Mouse (Mus musculus): Measurements from ENCODE around the gene Oxld1. TPM values are rescaled to one million over a fixed set of nuclear protein-coding genes. Genes with fewer than 3 reads are reported as not detected.
A peak's percentile ranks its signal among the peaks of the same experiment; 100 is the strongest.

Gene Oxld1
- total and polyA plus RNA-seq, 3 experiments, result 10.4 to 31.4 (median 20.3) TPM

DNA sequence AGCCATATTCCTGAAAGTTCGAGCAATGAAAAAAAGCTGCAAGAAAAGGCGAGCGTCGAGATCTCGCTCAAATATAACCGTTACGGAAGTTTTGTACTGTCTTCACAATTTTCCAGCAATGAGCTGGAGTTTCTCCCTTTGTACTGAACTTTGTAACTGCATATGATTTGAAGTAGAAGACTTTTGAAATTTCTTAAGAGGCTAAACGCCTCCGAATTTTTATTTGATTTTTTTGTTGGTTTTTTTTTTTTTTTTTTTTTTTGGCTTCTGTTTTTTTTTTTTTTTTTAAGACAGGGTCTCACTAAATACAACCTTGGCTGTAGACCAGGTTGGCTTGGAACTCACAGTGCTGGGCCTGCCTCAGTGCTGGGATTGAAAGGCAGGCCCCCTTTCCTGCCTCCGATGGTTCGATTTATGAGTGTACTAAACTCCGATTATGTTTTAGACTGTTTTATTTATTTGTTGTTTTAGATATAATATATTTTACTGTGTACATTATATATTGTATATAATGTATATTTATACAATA, 19.9 kb downstream of the Oxld1 start:
- in situ Hi-C loops (cut with MboI; ENCODE audit: low pct_ligation_motif_present, low pct_unique_long_range_greater_than_20kb, low sequenced_read_pairs), result loop anchor here (5.0 kb wide), 1 partner anchor 34 kb away; no protein-coding TSS in a partner anchor
- no peak overlapping the region for H3K4me2 ChIP-seq (ENCODE audit: insufficient read depth, low read depth, poor library complexity, severe bottlenecking)
- H3K27ac ChIP-seq (ENCODE audit: insufficient read depth, low read depth), result no peak overlapping the region
- DNase-seq (ENCODE audit: extremely low read depth), result no peak
- H3K27me3 ChIP-seq (replicated peaks), result no peaks in the 10 kb centered on the region
- H3K36me3 ChIP-seq (replicated peaks in 1 of 2; ENCODE audit: control insufficient read depth in 1 of 2, insufficient read depth in 1 of 2, low read length in 1 of 2), result peaks cover 20 to 27% of the 10 kb centered on the region in 2 experiments
- TF ChIP-seq ZMIZ1 (IDR thresholded peaks at IDR 0.05; ENCODE audit: low read depth, low read length) (no peak), POLR2AphosphoS2 (IDR thresholded peaks at IDR 0.05; ENCODE audit: low read depth, low read length) (no peak), PAX5 (IDR thresholded peaks at IDR 0.05; ENCODE audit: low read length) (no peak), HCFC1 (IDR thresholded peaks at IDR 0.05; ENCODE audit: low read depth, low read length) (no peak), MAZ (IDR thresholded peaks at IDR 0.05; ENCODE audit: low read depth, low read length) (peak; percentile 8; the same call in 1 of the 2 replicates), ZNF384 (IDR thresholded peaks at IDR 0.05; ENCODE audit: low read depth, low read length) (peak; percentile 93), CHD2 (IDR thresholded peaks at IDR 0.05; ENCODE audit: low read length) (no peak), SIN3A (IDR thresholded peaks at IDR 0.05; ENCODE audit: low read length) (no peak), JUND (conservative IDR thresholded peaks at IDR 0.05; ENCODE audit: low read depth, low read length) (no peak), TCF12 (IDR thresholded peaks at IDR 0.05; ENCODE audit: low read depth, low read length) (no peak)
- dilution Hi-C loops (cut with MboI; ENCODE audit: extremely low pct_ligation_motif_present, extremely low pct_unique_long_range_greater_than_20kb, low sequenced_read_pairs), result no loop called here
- H3K4me3 ChIP-seq (replicated peaks in 1 of 3; ENCODE audit: low read depth in 2 of 3, low read length in 2 of 3, poor library complexity in 1 of 3), result peak overlapping the region; percentile 43 to 86 (median 50)
- H3K4me1 ChIP-seq (ENCODE audit: control insufficient read depth in 1 of 2, insufficient read depth in 2 of 2), result peaks cover 3 to 17% of the 10 kb centered on the region in 2 experiments; a peak in 3 of 4 replicates
- peaks cover 36% of the 10 kb centered on the region for H3K79me2 ChIP-seq (replicated peaks; ENCODE audit: control insufficient read depth, extremely low read depth, insufficient read depth, poor library complexity, severe bottlenecking)
- H3K9ac ChIP-seq (ENCODE audit: insufficient read depth, low read depth), result peak overlapping the region; percentile 79
- no peaks in the 10 kb centered on the region for H3K9me3 ChIP-seq (replicated peaks; ENCODE audit: low read length)

DNA sequence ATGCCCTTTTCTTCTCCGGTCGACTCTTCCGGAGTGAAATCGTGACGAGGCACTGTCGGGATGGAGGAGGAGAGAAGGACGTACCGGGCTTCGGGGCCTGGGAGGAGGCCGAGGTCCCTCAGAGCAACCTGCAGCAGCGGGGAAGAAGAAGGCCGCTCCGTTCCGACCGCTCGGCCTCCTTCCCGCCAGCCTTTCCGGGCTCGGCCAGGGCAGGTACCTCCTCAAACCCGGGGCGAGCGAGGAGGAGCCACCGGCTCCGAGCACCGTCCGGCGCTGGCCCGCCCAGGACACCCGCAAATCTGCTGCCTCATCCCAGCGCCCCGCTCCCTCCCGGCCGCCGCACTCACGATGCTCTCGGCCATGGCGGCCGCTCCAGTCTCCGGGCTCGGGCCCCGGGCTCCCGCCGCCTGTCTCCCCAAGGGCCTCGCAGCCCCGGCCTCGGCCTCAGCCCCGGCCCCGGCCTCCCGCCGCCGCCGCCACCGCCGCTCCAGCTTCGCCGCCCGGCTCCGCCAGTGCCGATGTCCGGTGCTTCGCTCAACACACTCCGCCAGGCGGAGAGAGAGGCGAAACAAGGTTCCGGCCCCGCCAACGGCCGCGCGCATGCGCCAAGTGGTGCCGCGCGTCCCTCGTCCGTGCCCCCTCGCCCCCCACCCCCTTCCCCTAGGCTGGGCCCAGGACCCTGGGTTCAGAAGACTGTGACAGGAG, 20.6 kb downstream of the Oxld1 start, which contains the start of gene Nploc4:
Gene Nploc4, minus strand, starts transcription at position 557 of the 705 bp plus-strand sequence.
- H3K27ac ChIP-seq (ENCODE audit: insufficient read depth, low read depth), result peak within 1 kb of the TSS; percentile 33
- H3K27me3 ChIP-seq (replicated peaks), result no peaks in the 10 kb centered on the region
- H3K9ac ChIP-seq (ENCODE audit: insufficient read depth, low read depth), result peak within 1 kb of the TSS; percentile 79
- H3K4me1 ChIP-seq (ENCODE audit: control insufficient read depth in 1 of 2, insufficient read depth in 2 of 2), result peaks cover 3 to 14% of the 10 kb centered on the region in 2 experiments; a peak in 3 of 4 replicates
- peaks cover 36% of the 10 kb centered on the region for H3K79me2 ChIP-seq (replicated peaks; ENCODE audit: control insufficient read depth, extremely low read depth, insufficient read depth, poor library complexity, severe bottlenecking)
- peak within 1 kb of the TSS; percentile 86 to 97 (median 86) for H3K4me3 ChIP-seq (replicated peaks in 1 of 3; ENCODE audit: low read depth in 2 of 3, low read length in 2 of 3, poor library complexity in 1 of 3)
- H3K4me2 ChIP-seq (ENCODE audit: insufficient read depth, low read depth, poor library complexity, severe bottlenecking), result peak within 1 kb of the TSS; percentile 98
- no peaks in the 10 kb centered on the region for H3K9me3 ChIP-seq (replicated peaks; ENCODE audit: low read length)
- peak; percentile 89 for DNase-seq (ENCODE audit: extremely low read depth)
- dilution Hi-C loops (cut with MboI; ENCODE audit: extremely low pct_ligation_motif_present, extremely low pct_unique_long_range_greater_than_20kb, low sequenced_read_pairs), result no loop called here
- H3K36me3 ChIP-seq (replicated peaks in 1 of 2; ENCODE audit: control insufficient read depth in 1 of 2, insufficient read depth in 1 of 2, low read length in 1 of 2), result peaks cover 26 to 33% of the 10 kb centered on the region in 2 experiments
- in situ Hi-C loops (cut with MboI; ENCODE audit: low pct_ligation_motif_present, low pct_unique_long_range_greater_than_20kb, low sequenced_read_pairs), result loop anchor here (5.0 kb wide), 1 partner anchor 35 kb away; no protein-coding TSS in a partner anchor
- TF ChIP-seq POLR2AphosphoS2 (IDR thresholded peaks at IDR 0.05; ENCODE audit: low read depth, low read length), result no peak; the same call in 1 of the 2 replicates
- TF ChIP-seq BHLHE40 (IDR thresholded peaks at IDR 0.05; ENCODE audit: low read depth, low read length), result no peak; the same call in 1 of the 2 replicates
- peak; percentile 86 for TF ChIP-seq MEF2A (IDR thresholded peaks at IDR 0.05; ENCODE audit: borderline replicate concordance, low read depth, low read length)
- TF ChIP-seq MAX (IDR thresholded peaks at IDR 0.05; ENCODE audit: low read length), result peak; percentile 71; the same call in 1 of the 2 replicates
- TF ChIP-seq ZMIZ1 (IDR thresholded peaks at IDR 0.05; ENCODE audit: low read depth, low read length), result peak; percentile 93
- peak; percentile 82 for TF ChIP-seq TBP (conservative IDR thresholded peaks at IDR 0.05; ENCODE audit: low read depth, low read length)
- peak; percentile 87 for TF ChIP-seq NRF1 (IDR thresholded peaks at IDR 0.05; ENCODE audit: low read depth, low read length)
- TF ChIP-seq USF2 (conservative IDR thresholded peaks at IDR 0.05; ENCODE audit: low read depth, low read length), result no peak
- peak; percentile 89 for TF ChIP-seq POLR2A (IDR thresholded peaks at IDR 0.05; ENCODE audit: low read depth, low read length)
- TF ChIP-seq IRF4 (IDR thresholded peaks at IDR 0.05; ENCODE audit: low read depth, low read length), result peak; percentile 81
- TF ChIP-seq MYC (IDR thresholded peaks at IDR 0.05; ENCODE audit: low read depth, low read length), result no peak
- TF ChIP-seq MAZ (IDR thresholded peaks at IDR 0.05; ENCODE audit: low read depth, low read length), result peak; percentile 87; the same call in 1 of the 2 replicates
- peak; percentile 82 for TF ChIP-seq ELF1 (IDR thresholded peaks at IDR 0.05; ENCODE audit: low read depth, low read length)
- no peak; the same call in 1 of the 2 replicates for TF ChIP-seq ZKSCAN1 (IDR thresholded peaks at IDR 0.05; ENCODE audit: borderline replicate concordance, low read depth, low read length)
- TF ChIP-seq CHD1 (IDR thresholded peaks at IDR 0.05; ENCODE audit: low read depth, low read length), result no peak; the same call in 1 of the 2 replicates
- peak; percentile 82; the same call in 1 of the 2 replicates for TF ChIP-seq KAT2A (IDR thresholded peaks at IDR 0.05; ENCODE audit: insufficient replicate concordance, low read length)
- TF ChIP-seq CHD2 (IDR thresholded peaks at IDR 0.05; ENCODE audit: low read length), result 0 out of 2 replicates have a peak, but pooled peaks have one; percentile 51
- no peak for TF ChIP-seq RAD21 (IDR thresholded peaks at IDR 0.05; ENCODE audit: low read depth, low read length)
- peak; percentile 96 for TF ChIP-seq TCF12 (IDR thresholded peaks at IDR 0.05; ENCODE audit: low read depth, low read length)
- peak; percentile 86 for TF ChIP-seq MXI1 (IDR thresholded peaks at IDR 0.05; ENCODE audit: low read depth, low read length)
- TF ChIP-seq JUND (conservative IDR thresholded peaks at IDR 0.05; ENCODE audit: low read depth, low read length), result no peak
- no peak for TF ChIP-seq CTCF (conservative IDR thresholded peaks at IDR 0.05 in 1 of 2, IDR thresholded peaks at IDR 0.05 in 1 of 2; ENCODE audit: low read depth in 2 of 2, low read length in 2 of 2)
- no peak for TF ChIP-seq PAX5 (IDR thresholded peaks at IDR 0.05; ENCODE audit: low read length)
- TF ChIP-seq UBTF (IDR thresholded peaks at IDR 0.05; ENCODE audit: low read depth, low read length), result peak; percentile 88
- TF ChIP-seq JUN (IDR thresholded peaks at IDR 0.05; ENCODE audit: insufficient read depth, low read depth, low read length), result no peak
- no peak for TF ChIP-seq ZC3H11A (IDR thresholded peaks at IDR 0.05; ENCODE audit: low read depth, low read length)

All from CH12.LX (cell line).